Mouse (Mus musculus) forebrain, postnatal 0 days (tissue): ENCODE data around the gene Tmcc3. TPM values are rescaled to one million over a fixed set of nuclear protein-coding genes. Genes with fewer than 3 reads are reported as not detected.
"Not testable (repeated sequence)": the region's sequence is repeated elsewhere in the genome, so short reads cannot be mapped to it uniquely, and the experiment has no call there.

ENCODE experiments used
- ATAC-seq: fragments of 200-750 bp; cut with Nextera tagmentation; 2 replicates; pipeline ENCODE4 v1.8.0; 2017; ENCODE audit warnings: mild to moderate bottlenecking, moderate library complexity
- DNase-seq: peaks from one replicate; pipeline ENCODE4 v3.0.0-alpha.2; 2015
- H3K27ac ChIP-seq: fragments of 300-500 bp; sonication (generic); 2 replicates; pipeline ENCODE4 v1.5.1; 2014; ENCODE audit warnings: low read depth, mild to moderate bottlenecking, antibody characterized with exemption, low read length, moderate library complexity, mixed read lengths
- H3K27me3 ChIP-seq: fragments of 300-500 bp; sonication (generic); 2 replicates; pipeline ENCODE4 v1.6.1; 2014; ENCODE audit warnings: mild to moderate bottlenecking, low read length, mixed read lengths; ENCODE audit not compliant: insufficient read depth
- H3K36me3 ChIP-seq: fragments of 300-500 bp; sonication (generic); 2 replicates; pipeline ENCODE4 v1.6.1; 2014; ENCODE audit warnings: mild to moderate bottlenecking, moderate library complexity; ENCODE audit not compliant: insufficient read depth
- H3K4me1 ChIP-seq: fragments of 300-500 bp; sonication (generic); 2 replicates; pipeline ENCODE4 v1.6.1; 2014; ENCODE audit warnings: antibody characterized with exemption; ENCODE audit not compliant: insufficient read depth
- H3K4me2 ChIP-seq: fragments of 300-500 bp; sonication (generic); 2 replicates; pipeline ENCODE4 v1.6.1; 2014; ENCODE audit warnings: low read depth, mild to moderate bottlenecking, moderate library complexity
- H3K4me3 ChIP-seq: fragments of 300-500 bp; sonication (generic); 2 replicates; pipeline ENCODE4 v1.5.1; 2014; ENCODE audit warnings: low read depth, low read length, mixed read lengths
- H3K9ac ChIP-seq: fragments of 300-500 bp; sonication (generic); 2 replicates; pipeline ENCODE4 v1.6.1; 2014; ENCODE audit warnings: mild to moderate bottlenecking
- H3K9me3 ChIP-seq: fragments of 300-500 bp; sonication (generic); 2 replicates; pipeline ENCODE4 v1.6.1; 2016; ENCODE audit warnings: low read length
- CTCF ChIP-seq: sonication (generic); IDR thresholded peaks from 2 replicates; pipeline ENCODE4 v1.5.1; 2016; ENCODE audit warnings: antibody characterized with exemption, control low read depth, low read depth
- WGBS: fragments of 180-500 bp; shearing (Covaris S2); extraction: QIAGEN DNeasy Blood & Tissue Kit; methylation state at CpG from one replicate; pipeline ENCODE4 v1.1.7; 2014; 5-methylcytosine and 5-hydroxymethylcytosine counted together
- polyA plus RNA-seq: library from polyadenylated mRNA; unstranded; fragments of >200 nt; fragmentation: Nextera tagmentation; extraction: Ambion mirVana; gene quantifications from 2 replicates; pipeline ENCODE4 v1.2.1, GENCODE M21; 2015
- total RNA-seq: library from RNA; depleted of rRNA; stranded (reverse); fragments of >200 nt; gene quantifications from 2 replicates; pipeline ENCODE4 v1.2.3, GENCODE M21; 2014

The Tmcc3 gene
- total and polyA plus RNA-seq, 2 experiments from 2014 or later: 7.5 to 10.2 TPM

DNA sequence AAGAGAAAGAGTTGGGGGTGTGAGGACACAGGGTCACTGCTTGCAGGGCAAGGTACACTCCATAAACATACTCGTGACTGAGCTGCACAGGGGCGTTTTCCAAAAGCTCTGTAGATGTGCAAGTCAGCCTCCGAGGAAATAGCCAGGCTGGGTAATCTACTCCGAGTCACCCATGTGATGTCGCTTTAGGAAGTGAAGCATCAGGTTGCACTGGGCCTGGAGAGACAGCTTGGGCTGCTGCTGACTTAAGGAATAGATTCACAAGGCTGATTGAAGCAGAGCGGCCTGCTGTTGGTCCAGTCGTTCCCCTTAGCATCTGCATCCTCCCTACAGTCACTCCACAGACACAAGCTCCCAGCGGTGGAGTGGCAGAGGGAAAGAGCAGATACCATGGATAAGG, 274.1 kb downstream of the Tmcc3 start:
- no peaks in the 10 kb centered on the region for H3K36me3 ChIP-seq
- no peak overlapping the region for H3K4me3 ChIP-seq
- no peaks in the 10 kb centered on the region for H3K27me3 ChIP-seq
- H3K27ac ChIP-seq: no peak overlapping the region
- WGBS: 83% methylated on average over 8 of the region's 8 CpGs
- peaks cover 5% of the 10 kb centered on the region for H3K4me1 ChIP-seq
- no peak overlapping the region for H3K4me2 ChIP-seq
- TF ChIP-seq CTCF: no peak
- no peaks in the 10 kb centered on the region for H3K9me3 ChIP-seq
- H3K9ac ChIP-seq: no peak overlapping the region
- DNase-seq: no peak
- no peak for ATAC-seq

DNA sequence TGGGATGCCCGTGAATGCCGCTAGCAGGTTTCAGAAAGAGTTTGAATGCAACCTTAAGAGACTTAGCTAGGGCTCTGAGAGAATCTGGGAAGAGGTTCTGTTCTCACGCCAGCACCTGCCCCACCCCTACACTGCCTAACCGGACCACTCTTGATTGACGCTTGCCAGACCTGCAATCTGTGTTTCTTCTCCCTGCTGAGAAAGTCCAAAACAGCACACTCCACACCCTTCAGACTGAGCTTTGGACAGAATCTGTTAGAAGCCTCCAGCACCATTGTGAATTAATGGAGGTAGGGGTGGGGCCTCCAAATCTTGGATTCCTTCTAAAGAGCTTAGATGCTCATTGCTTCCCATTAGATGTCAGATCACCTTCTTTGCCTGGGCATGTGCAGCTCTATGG, 277.2 kb downstream of the Tmcc3 start:
- H3K4me3 ChIP-seq: no peak overlapping the region
- H3K9me3 ChIP-seq: no peaks in the 10 kb centered on the region
- H3K27ac ChIP-seq: no peak overlapping the region
- DNase-seq: no peak
- H3K9ac ChIP-seq: no peak overlapping the region
- no peaks in the 10 kb centered on the region for H3K36me3 ChIP-seq
- ATAC-seq: no peak
- no peak for TF ChIP-seq CTCF
- no peak overlapping the region for H3K4me2 ChIP-seq
- no peaks in the 10 kb centered on the region for H3K27me3 ChIP-seq
- 77% methylated on average over 5 of the region's 5 CpGs for WGBS
- H3K4me1 ChIP-seq: peaks cover 5% of the 10 kb centered on the region

DNA sequence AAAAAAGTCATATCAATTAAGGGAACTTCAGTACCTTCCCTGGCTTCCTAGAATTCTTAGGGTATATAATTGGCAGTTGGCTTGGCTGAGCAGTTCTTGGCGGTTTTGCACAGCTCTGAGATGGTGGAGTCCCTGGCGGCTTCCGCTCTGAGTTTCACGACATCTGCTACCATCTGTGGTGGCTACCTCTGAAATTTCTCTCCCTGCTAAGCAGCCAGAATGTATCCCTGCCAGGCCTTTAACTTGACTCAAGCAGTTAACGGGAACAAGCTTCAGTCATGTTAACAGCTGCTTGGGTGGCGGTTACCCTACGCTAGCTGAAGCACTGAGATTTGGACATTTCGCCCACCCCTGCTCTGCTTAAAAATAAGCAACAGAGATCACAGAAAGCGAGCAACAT, 284.0 kb downstream of the Tmcc3 start:
- Histone ChIP-seq H3K36me3 (no peaks in the 10 kb centered on the region), H3K27me3 (no peaks in the 10 kb centered on the region), H3K9ac (no peak overlapping the region), H3K4me2 (no peak overlapping the region), H3K27ac (peak overlapping the region; percentile 21; the same call in 1 of the 2 replicates), H3K4me3 (no peak overlapping the region), H3K4me1 (no peaks in the 10 kb centered on the region), H3K9me3 (no peaks in the 10 kb centered on the region)
- peak; percentile 94 for ATAC-seq
- no peak for TF ChIP-seq CTCF
- 50% methylated on average over 9 of the region's 9 CpGs for WGBS
- peak; percentile 81 for DNase-seq

DNA sequence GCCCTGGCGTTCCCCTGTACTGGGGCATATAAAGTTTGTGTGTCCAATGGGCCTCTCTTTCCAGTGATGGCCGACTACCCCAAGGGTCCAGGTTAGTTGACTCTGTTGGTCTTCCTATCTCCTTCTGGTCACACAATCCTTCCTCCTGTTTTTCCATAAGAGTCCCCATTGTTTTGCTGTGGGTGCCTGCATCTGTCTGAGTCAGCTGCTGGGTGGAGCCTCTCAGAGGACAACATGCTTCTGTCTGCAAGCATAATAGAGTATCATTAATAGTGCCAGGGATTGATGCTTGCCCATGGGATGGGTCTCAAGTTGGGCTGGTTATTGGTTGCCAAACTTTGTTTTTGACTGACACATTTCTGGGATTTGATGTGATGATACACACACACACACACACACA, 288.1 kb downstream of the Tmcc3 start:
- not testable (repeated sequence) for H3K9me3 ChIP-seq, H3K4me2 ChIP-seq, H3K27ac ChIP-seq, H3K4me3 ChIP-seq, H3K4me1 ChIP-seq, H3K9ac ChIP-seq, H3K27me3 ChIP-seq, H3K36me3 ChIP-seq, DNase-seq, ATAC-seq
- 85% methylated on average over 1 of the region's 2 CpGs for WGBS

DNA sequence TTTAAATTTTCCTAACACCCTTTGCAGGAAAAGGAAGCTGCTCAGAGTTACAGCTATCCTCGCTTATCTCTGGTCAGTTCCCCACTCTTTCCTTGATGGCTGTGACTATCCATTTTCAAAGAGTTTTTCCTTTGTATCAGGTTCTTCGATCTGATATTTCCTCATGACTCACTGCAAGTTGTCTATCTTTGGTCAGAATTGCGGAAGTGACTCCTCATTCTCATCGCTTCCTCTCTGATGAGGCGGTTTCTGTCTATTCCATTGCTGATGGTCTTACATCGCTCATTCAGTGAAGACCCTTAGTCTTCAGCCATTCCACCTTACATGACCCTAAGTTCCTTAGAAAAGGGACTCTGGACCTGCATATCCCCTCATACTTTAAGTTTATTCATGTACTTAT, 289.3 kb downstream of the Tmcc3 start:
- no peak for TF ChIP-seq CTCF
- 92% methylated on average over 6 of the region's 6 CpGs for WGBS
- Histone ChIP-seq H3K27me3 (no peaks in the 10 kb centered on the region), H3K4me1 (no peaks in the 10 kb centered on the region), H3K9me3 (no peaks in the 10 kb centered on the region), H3K4me2 (no peak overlapping the region), H3K4me3 (no peak overlapping the region), H3K27ac (no peak overlapping the region), H3K36me3 (no peaks in the 10 kb centered on the region), H3K9ac (no peak overlapping the region)
- DNase-seq (no peak), ATAC-seq (no peak)

DNA sequence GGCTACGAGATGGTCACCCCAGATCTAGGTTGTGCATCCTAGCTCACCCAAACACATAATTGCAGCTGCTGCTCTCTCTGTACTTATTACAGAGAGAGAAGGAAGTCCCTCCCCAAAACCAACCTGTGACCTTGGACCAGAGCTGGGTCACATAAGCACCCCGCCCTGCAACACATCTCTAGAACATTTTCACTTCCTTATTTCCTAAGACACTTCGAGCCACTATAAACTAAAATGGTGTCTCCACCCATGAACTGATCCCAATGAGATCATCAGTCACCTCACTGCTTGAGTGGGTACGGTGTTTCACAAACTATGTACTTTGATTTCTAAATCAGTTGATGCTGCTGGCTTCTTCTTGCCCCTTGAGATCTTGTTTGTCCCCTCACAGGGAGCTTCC, 293.7 kb downstream of the Tmcc3 start:
- no peaks in the 10 kb centered on the region for H3K36me3 ChIP-seq
- no peaks in the 10 kb centered on the region for H3K27me3 ChIP-seq
- 91% methylated on average over 4 of the region's 4 CpGs for WGBS
- no peak overlapping the region for H3K27ac ChIP-seq
- H3K4me3 ChIP-seq: no peak overlapping the region
- no peaks in the 10 kb centered on the region for H3K4me1 ChIP-seq
- H3K9ac ChIP-seq: no peak overlapping the region
- DNase-seq (no peak), ATAC-seq (no peak)
- TF ChIP-seq CTCF: no peak
- H3K9me3 ChIP-seq: no peaks in the 10 kb centered on the region
- no peak overlapping the region for H3K4me2 ChIP-seq

DNA sequence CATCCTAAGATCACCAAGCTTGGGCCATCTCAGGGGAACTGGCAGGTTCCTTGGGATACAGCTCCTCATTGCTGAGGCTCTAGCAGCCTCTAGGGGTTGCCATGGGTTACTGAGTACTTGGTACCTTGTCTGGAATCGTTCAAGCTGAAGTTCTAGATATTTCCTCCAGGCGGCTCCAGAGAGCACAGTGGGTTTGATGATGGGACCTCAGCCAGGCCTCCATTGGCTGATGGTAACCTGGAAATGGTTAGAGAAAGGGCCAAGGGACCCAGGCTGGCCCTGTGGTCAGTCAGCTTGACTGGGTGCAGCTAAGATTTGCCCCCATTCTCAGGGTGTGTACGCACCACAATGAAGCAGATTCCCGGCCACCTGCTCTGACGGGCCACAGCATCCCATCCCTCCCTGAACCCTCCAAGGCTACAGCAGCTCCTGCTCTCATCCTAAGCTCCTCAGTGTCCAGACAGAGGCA, 297.6 kb downstream of the Tmcc3 start:
- peak; percentile 93 for TF ChIP-seq CTCF
- H3K4me3 ChIP-seq: no peak overlapping the region
- no peaks in the 10 kb centered on the region; the same call in none of the 2 replicates for H3K4me1 ChIP-seq
- no peaks in the 10 kb centered on the region for H3K27me3 ChIP-seq
- DNase-seq (peak; percentile 80), ATAC-seq (peak; percentile 92)
- no peaks in the 10 kb centered on the region for H3K36me3 ChIP-seq
- no peak overlapping the region for H3K4me2 ChIP-seq
- no peak overlapping the region for H3K27ac ChIP-seq
- H3K9ac ChIP-seq: no peak overlapping the region
- WGBS: 50% methylated on average over 5 of the region's 5 CpGs
- H3K9me3 ChIP-seq: no peaks in the 10 kb centered on the region
